Mouse (Mus musculus) intestine, embryonic 15.5 days (tissue): Measurements from ENCODE around the gene Wdr82. TPM values are rescaled to one million over a fixed set of nuclear protein-coding genes. Genes with fewer than 3 reads are reported as not detected.

ENCODE experiments used
- ATAC-seq: fragments of 200-750 bp; cut with Nextera tagmentation; 2 replicates; pipeline ENCODE4 v1.8.0; 2017; ENCODE audit warnings: moderate TSS enrichment, moderate library complexity
- H3K27ac ChIP-seq: fragments of 300-500 bp; sonication (generic); 2 replicates; pipeline ENCODE4 v1.5.1; 2015; ENCODE audit warnings: mild to moderate bottlenecking, inconsistent platforms
- H3K27me3 ChIP-seq: fragments of 300-500 bp; sonication (generic); replicated peaks from 2 replicates; pipeline ENCODE4 v1.6.1; 2015; ENCODE audit warnings: inconsistent platforms
- H3K36me3 ChIP-seq: fragments of 300-500 bp; sonication (generic); 2 replicates; pipeline ENCODE4 v1.6.1; 2015; ENCODE audit warnings: inconsistent platforms
- H3K4me1 ChIP-seq: fragments of 300-500 bp; sonication (generic); replicated peaks from 2 replicates; pipeline ENCODE4 v1.6.1; 2015; ENCODE audit warnings: inconsistent platforms
- H3K4me2 ChIP-seq: fragments of 300-500 bp; sonication (generic); replicated peaks from 2 replicates; pipeline ENCODE4 v1.6.1; 2015; ENCODE audit warnings: mild to moderate bottlenecking, inconsistent platforms
- H3K4me3 ChIP-seq: fragments of 300-500 bp; sonication (generic); replicated peaks from 2 replicates; pipeline ENCODE4 v1.5.1; 2015; ENCODE audit warnings: inconsistent platforms
- H3K9ac ChIP-seq: fragments of 300-500 bp; sonication (generic); 2 replicates; pipeline ENCODE4 v1.6.1; 2015; ENCODE audit warnings: inconsistent platforms
- H3K9me3 ChIP-seq: fragments of 300-500 bp; sonication (generic); 2 replicates; pipeline ENCODE4 v1.6.1; 2016; ENCODE audit warnings: inconsistent platforms
- WGBS: fragments of 180-500 bp; shearing (Covaris S2); methylation state at CpG from one replicate; pipeline ENCODE4 v1.1.7; 2015; 5-methylcytosine and 5-hydroxymethylcytosine counted together
- polyA plus RNA-seq: library from polyadenylated mRNA; unstranded; fragments of >200 nt; fragmentation: Nextera tagmentation; extraction: Ambion mirVana; gene quantifications from 2 replicates; pipeline ENCODE4 v1.2.1, GENCODE M21; 2015

Wdr82 gene
- polyA plus RNA-seq, 1 experiment from 2014 or later: 19.0 TPM

DNA sequence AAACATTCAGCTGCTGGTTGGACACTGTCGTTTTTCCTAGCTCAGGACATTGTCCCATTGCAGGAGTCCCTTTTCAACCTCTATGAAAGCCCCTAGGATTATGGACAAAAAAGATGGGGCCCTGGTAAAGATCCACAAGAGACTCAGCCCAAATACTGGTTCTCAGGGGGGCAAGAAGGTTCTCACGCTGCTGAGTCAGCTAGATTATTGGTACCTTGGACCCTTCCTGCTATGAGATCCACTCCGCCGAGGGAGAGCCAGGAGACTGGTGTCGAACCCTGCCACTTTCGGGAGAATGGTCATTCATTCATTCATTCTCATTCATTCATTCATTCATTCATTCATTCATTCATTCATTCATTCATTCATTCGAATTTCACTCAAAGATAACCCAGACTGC, 46.2 kb downstream of the Wdr82 start:
- Histone ChIP-seq H3K4me1 (peaks cover 2% of the 10 kb centered on the region; the same call in 1 of the 2 replicates), H3K27ac (no peak overlapping the region)
- 89% methylated on average over 7 of the region's 7 CpGs for WGBS

DNA sequence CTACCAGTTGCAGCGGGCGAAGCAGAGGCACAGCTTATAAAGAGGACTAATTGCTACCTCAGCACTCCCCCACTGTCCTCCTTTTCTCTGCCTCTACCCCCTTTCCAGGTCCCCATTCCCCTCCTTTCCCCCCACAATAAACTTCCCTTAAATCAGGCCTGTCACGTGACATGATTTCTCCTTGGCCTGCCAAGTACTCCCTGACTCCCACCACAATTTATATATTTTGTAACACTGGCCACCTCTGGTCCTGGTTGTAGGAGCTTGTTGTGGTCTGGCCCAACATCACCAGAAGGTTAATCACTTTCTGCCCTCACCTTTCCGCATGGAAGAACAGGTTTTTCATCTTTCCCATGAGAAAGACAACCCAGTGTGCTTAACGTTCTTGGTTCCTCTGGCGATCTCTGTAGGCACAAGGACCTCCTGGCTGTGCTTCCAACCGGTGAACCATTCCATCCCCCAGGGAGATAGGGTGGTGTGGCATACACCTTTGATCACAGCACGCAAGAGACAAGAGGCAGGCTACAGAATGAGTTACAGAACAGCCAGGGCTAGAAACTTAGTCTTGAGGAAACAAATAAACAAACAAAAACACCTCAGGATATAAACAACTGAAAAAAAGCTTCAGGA, 50.3 kb downstream of the Wdr82 start:
- H3K27me3 ChIP-seq: 0 out of 2 replicates have a peak, but pooled peaks cover 5% of the 10 kb centered on the region
- H3K9me3 ChIP-seq: no peaks in the 10 kb centered on the region
- H3K27ac ChIP-seq: no peak overlapping the region
- no peak overlapping the region for H3K4me3 ChIP-seq
- H3K36me3 ChIP-seq: no peaks in the 10 kb centered on the region
- no peak overlapping the region for H3K4me2 ChIP-seq
- peaks cover 7% of the 10 kb centered on the region for H3K4me1 ChIP-seq
- no peak overlapping the region for H3K9ac ChIP-seq
- WGBS: 55% methylated on average over 8 of the region's 8 CpGs
- no peak for ATAC-seq

More for the DNA sequence above, 46.2 kb downstream of the Wdr82 start:
- no peak overlapping the region for H3K9ac ChIP-seq
- no peak for ATAC-seq
- peaks cover 17% of the 10 kb centered on the region; the same call in 1 of the 2 replicates for H3K36me3 ChIP-seq
- no peak overlapping the region for H3K4me3 ChIP-seq
- H3K27me3 ChIP-seq: no peaks in the 10 kb centered on the region
- H3K9me3 ChIP-seq: no peaks in the 10 kb centered on the region
- no peak overlapping the region for H3K4me2 ChIP-seq

DNA sequence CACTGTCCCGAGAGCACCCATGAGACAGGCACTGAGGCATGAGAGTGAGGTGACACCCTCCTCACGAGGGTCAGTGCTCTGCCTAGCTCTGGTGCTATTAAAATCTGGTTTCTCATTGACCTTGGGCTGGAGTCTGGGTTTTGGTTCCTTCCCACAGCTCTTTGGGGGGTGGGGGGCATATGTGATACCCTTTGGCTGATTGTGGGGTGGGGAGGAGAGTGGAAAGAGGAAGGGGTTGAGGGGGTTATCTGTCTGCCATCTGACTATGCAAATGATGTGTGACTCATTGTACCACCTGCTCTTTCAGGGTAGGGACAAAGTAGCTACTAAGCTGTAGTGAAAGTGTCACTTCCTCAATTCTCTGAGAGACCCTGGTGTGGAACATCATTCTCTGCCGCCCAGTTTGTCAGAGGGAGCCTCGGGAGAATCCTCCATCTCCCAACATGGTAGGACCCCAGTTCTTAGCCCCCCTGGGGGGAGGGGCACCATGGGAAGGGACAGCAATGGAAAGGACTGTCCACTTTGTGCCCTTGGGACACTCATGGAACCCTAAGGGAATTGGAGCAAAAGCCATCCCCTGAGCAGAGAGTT, 51.6 kb downstream of the Wdr82 start, which contains the start of gene Tlr9:
Gene Tlr9, plus strand, starts transcription at position 338 of the 591 bp plus-strand sequence.
- no peak for ATAC-seq
- H3K9ac ChIP-seq: no peak within 1 kb of the TSS
- H3K27me3 ChIP-seq: 0 out of 2 replicates have a peak, but pooled peaks cover 5% of the 10 kb centered on the region
- 67% methylated on average over 4 of the region's 4 CpGs for WGBS
- no peak within 1 kb of the TSS for H3K4me3 ChIP-seq
- no peaks in the 10 kb centered on the region for H3K9me3 ChIP-seq
- no peak within 1 kb of the TSS for H3K27ac ChIP-seq
- no peak within 1 kb of the TSS; the same call in 1 of the 2 replicates for H3K4me2 ChIP-seq
- H3K4me1 ChIP-seq: peaks cover 16% of the 10 kb centered on the region
- H3K36me3 ChIP-seq: no peaks in the 10 kb centered on the region

DNA sequence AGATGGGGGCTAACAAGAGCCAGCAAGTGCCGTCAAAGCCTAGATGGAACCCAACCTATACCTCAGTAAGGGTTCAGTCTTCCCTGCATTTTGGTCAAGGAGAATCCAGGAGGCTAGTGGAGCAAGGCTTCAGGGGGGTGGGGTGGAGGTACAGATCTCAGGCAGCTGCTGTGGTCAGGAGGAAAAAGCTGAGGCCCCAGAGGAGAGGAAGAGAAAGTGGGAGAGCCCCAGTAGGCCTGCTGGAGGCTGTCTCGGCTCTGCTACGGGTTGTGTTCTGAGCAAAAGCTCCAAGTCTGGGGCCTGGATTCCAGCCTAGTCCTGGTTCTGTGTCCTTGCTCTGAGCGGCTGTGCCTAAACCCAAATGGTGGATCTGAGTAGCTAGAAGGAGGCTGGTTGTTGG, 52.3 kb downstream of the Wdr82 start:
- Histone ChIP-seq H3K4me1 (peaks cover 16% of the 10 kb centered on the region), H3K27me3 (0 out of 2 replicates have a peak, but pooled peaks cover 5% of the 10 kb centered on the region), H3K9ac (no peak overlapping the region), H3K36me3 (no peaks in the 10 kb centered on the region), H3K4me3 (no peak overlapping the region), H3K4me2 (no peak overlapping the region; the same call in 1 of the 2 replicates), H3K27ac (no peak overlapping the region), H3K9me3 (no peaks in the 10 kb centered on the region)
- ATAC-seq: no peak
- WGBS: 77% methylated on average over 4 of the region's 4 CpGs

DNA sequence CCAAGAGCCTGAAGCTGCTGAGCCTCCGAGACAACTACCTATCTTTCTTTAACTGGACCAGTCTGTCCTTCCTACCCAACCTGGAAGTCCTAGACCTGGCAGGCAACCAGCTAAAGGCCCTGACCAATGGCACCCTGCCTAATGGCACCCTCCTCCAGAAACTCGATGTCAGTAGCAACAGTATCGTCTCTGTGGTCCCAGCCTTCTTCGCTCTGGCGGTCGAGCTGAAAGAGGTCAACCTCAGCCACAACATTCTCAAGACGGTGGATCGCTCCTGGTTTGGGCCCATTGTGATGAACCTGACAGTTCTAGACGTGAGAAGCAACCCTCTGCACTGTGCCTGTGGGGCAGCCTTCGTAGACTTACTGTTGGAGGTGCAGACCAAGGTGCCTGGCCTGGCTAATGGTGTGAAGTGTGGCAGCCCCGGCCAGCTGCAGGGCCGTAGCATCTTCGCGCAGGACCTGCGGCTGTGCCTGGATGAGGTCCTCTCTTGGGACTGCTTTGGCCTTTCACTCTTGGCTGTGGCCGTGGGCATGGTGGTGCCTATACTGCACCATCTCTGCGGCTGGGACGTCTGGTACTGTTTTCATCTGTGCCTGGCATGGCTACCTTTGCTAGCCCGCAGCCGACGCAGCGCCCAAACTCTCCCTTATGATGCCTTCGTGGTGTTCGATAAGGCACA, 54.9 kb downstream of the Wdr82 start:
- Histone ChIP-seq H3K9me3 (no peaks in the 10 kb centered on the region), H3K4me2 (peak overlapping the region; percentile 81), H3K9ac (peak overlapping the region; percentile 37), H3K36me3 (no peaks in the 10 kb centered on the region), H3K4me3 (peak overlapping the region; percentile 33), H3K27ac (peak overlapping the region; percentile 57), H3K27me3 (0 out of 2 replicates have a peak, but pooled peaks cover 5% of the 10 kb centered on the region), H3K4me1 (peaks cover 18% of the 10 kb centered on the region)
- 0 out of 2 replicates have a peak, but pooled peaks have one; percentile 5 for ATAC-seq
- 62% methylated on average over 24 of the region's 24 CpGs for WGBS

DNA sequence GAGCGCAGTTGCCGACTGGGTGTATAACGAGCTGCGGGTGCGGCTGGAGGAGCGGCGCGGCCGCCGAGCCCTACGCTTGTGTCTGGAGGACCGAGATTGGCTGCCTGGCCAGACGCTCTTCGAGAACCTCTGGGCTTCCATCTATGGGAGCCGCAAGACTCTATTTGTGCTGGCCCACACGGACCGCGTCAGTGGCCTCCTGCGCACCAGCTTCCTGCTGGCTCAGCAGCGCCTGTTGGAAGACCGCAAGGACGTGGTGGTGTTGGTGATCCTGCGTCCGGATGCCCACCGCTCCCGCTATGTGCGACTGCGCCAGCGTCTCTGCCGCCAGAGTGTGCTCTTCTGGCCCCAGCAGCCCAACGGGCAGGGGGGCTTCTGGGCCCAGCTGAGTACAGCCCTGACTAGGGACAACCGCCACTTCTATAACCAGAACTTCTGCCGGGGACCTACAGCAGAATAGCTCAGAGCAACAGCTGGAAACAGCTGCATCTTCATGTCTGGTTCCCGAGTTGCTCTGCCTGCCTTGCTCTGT, 55.5 kb downstream of the Wdr82 start:
- H3K36me3 ChIP-seq: no peaks in the 10 kb centered on the region

DNA sequence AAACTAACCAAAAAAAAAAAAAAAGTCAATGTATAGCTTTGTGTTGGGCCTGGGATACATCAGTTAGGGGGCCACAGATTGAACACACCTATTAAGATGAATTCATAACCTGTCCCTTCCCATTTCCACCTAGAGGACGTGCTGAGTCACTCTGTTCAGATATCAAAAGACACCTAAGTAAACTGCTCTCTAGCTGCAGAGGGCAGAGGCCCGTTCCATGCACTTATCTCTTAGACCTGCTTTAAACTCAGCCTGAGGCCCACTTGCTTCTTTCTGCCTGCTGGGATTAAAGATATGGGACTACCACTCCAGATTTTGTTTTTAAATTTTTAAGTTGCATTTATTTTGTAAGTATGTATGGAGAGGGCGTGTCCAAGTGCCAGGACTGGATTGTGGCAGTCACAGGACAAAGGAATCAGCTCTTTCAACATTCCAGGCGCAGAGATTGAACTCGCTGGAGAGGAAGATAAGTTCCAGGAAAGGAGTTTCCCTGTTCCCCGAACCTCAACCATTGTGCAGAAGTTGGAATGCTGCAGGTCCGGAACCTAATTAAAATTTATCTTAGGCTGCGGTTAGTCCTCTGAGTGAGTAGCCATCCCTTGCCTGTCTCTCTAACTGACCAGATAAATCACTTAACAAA, 57.2 kb downstream of the Wdr82 start:
- peaks cover 6% of the 10 kb centered on the region for H3K36me3 ChIP-seq
- peak; percentile 60 for ATAC-seq
- 51% methylated on average over 8 of the region's 8 CpGs for WGBS
- H3K4me2 ChIP-seq: no peak overlapping the region
- 0 out of 2 replicates have a peak, but pooled peaks cover 5% of the 10 kb centered on the region for H3K27me3 ChIP-seq
- H3K9ac ChIP-seq: no peak overlapping the region
- no peak overlapping the region for H3K27ac ChIP-seq
- H3K4me1 ChIP-seq: peaks cover 18% of the 10 kb centered on the region
- H3K4me3 ChIP-seq: no peak overlapping the region
- no peaks in the 10 kb centered on the region for H3K9me3 ChIP-seq

More for the DNA sequence above, 55.5 kb downstream of the Wdr82 start:
- peaks cover 18% of the 10 kb centered on the region for H3K4me1 ChIP-seq
- 7% methylated on average over 34 of the region's 34 CpGs for WGBS
- H3K4me3 ChIP-seq: peak overlapping the region; percentile 33
- 0 out of 2 replicates have a peak, but pooled peaks cover 5% of the 10 kb centered on the region for H3K27me3 ChIP-seq
- H3K27ac ChIP-seq: peak overlapping the region; percentile 57
- peak overlapping the region; percentile 37 for H3K9ac ChIP-seq
- H3K9me3 ChIP-seq: no peaks in the 10 kb centered on the region
- peak; percentile 74 for ATAC-seq
- peak overlapping the region; percentile 81 for H3K4me2 ChIP-seq

DNA sequence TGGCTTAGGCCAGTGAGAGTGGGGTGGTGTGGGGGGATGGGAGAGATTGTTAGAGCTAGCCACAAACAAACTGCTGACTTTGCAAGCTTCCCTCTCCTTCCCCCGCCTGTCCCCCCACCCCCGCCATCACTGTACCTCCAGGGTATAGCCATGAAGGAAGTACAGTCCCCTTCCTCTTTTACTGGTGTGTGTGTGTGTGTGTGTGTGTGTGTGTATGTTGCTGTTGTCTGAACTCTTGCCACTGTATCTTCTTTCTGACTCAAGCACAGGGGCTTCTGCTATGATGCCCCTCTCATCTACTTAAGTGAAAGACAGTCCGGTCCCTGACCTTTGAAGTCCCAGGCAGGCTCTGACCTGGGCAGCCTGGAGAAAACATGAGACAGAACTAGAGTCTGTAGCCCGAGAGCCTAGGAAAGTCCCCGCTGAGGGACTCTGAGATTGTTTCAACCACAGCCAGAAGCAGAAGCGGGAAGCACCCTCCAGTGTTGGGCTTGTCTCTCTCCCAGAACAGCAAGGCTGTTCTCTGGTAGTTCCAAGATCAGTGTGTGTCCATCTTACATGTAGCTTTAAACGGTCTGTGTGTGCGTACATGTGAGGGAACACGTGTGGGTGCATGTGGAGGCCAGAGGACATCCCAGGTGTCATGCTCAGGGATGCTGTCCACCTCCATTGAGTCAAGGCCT, 59.5 kb downstream of the Wdr82 start:
- Histone ChIP-seq H3K36me3 (peaks cover 19% of the 10 kb centered on the region), H3K9ac (no peak overlapping the region), H3K9me3 (no peaks in the 10 kb centered on the region), H3K4me2 (no peak overlapping the region), H3K4me3 (no peak overlapping the region), H3K27me3 (0 out of 2 replicates have a peak, but pooled peaks cover 2% of the 10 kb centered on the region), H3K27ac (no peak overlapping the region), H3K4me1 (peaks cover 18% of the 10 kb centered on the region)
- no peak for ATAC-seq
- 78% methylated on average over 9 of the region's 9 CpGs for WGBS

DNA sequence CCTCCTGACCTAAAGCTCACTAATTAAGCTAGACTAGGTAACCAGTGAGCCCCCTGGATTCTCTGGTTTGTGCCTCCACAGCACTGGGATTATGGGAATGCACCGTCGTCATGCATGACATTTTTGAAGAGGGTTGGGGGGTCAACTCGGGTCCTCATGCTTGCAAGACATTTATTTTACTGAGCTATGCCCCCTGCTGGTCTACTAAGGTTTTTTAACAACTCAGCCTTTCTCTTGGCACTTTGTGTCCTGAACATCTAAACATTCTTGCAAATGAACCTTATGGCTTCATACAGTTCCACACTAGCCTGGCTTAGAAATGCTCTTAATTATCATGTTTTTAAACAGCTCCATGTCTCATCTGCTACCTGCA, 60.0 kb downstream of the Wdr82 start:
- Histone ChIP-seq H3K9ac (no peak overlapping the region), H3K4me1 (peaks cover 14% of the 10 kb centered on the region), H3K9me3 (no peaks in the 10 kb centered on the region), H3K4me3 (no peak overlapping the region), H3K4me2 (no peak overlapping the region), H3K27me3 (0 out of 2 replicates have a peak, but pooled peaks cover under 1% of the 10 kb centered on the region), H3K27ac (no peak overlapping the region), H3K36me3 (peaks cover 23% of the 10 kb centered on the region)
- no peak for ATAC-seq
- 44% methylated on average over 3 of the region's 3 CpGs for WGBS

DNA sequence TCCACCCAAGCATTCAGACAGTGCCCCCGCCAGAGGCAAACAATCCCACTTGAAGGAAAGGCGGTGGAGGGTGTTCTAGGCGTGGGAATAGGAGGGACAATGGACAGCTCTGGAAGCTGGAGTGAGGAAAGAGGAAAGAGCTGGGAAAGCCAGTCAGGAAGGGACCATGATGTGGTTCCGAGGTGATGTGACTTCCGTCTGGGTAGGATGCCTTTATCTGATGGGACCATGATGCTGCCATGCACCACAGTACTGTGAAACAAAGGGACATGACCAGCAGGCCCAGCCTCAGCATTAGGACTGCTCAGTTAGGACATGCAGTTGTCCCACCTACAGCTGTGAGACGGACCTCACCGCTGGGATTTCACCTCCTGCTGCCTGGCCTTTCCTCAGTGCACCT, 60.5 kb downstream of the Wdr82 start:
- H3K27ac ChIP-seq: no peak overlapping the region
- H3K4me1 ChIP-seq: peaks cover 9% of the 10 kb centered on the region
- no peaks in the 10 kb centered on the region for H3K27me3 ChIP-seq
- WGBS: 81% methylated on average over 7 of the region's 7 CpGs
- no peak for ATAC-seq
- H3K36me3 ChIP-seq: peaks cover 25% of the 10 kb centered on the region
- no peak overlapping the region for H3K4me3 ChIP-seq
- H3K4me2 ChIP-seq: no peak overlapping the region
- H3K9ac ChIP-seq: no peak overlapping the region
- no peaks in the 10 kb centered on the region for H3K9me3 ChIP-seq

DNA sequence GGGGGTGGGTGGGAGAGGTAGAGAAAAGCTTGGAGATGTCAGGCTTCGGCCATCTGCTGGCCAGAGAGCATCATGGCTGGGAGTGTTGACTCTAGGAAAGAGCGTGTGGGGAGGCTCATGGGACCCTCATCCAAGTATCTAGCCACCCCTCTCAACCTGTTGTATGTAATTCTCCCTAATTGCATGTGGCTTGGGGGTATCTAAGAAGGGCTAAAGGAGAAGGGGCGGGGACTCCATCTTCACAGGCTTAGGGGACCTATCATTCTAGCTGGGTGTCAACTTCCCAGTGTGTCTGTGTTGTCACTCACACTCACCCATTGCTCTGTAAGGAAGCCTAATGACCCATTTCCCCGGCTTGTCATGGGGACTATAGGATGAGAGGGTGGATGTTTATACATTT, 61.1 kb downstream of the Wdr82 start:
- H3K27ac ChIP-seq: no peak overlapping the region
- no peak overlapping the region for H3K4me2 ChIP-seq
- no peak overlapping the region for H3K4me3 ChIP-seq
- 80% methylated on average over 4 of the region's 4 CpGs for WGBS
- peaks cover 30% of the 10 kb centered on the region for H3K36me3 ChIP-seq
- H3K27me3 ChIP-seq: no peaks in the 10 kb centered on the region
- H3K9me3 ChIP-seq: no peaks in the 10 kb centered on the region
- ATAC-seq: no peak
- H3K4me1 ChIP-seq: peaks cover 5% of the 10 kb centered on the region
- H3K9ac ChIP-seq: no peak overlapping the region
